Mouse (Mus musculus) olfactory bulb, adult 2 months (tissue): Measurements from ENCODE around the gene Spdye4c. TPM values are rescaled to one million over a fixed set of nuclear protein-coding genes. Genes with fewer than 3 reads are reported as not detected.

ENCODE experiments used
- H3K27ac ChIP-seq: fragments of 200-500 bp; 2 replicates; pipeline ENCODE4 v1.5.1; 2012; ENCODE audit warnings: low read depth, low read length; ENCODE audit not compliant: insufficient read depth
- H3K4me1 ChIP-seq: fragments of 200-500 bp; 2 replicates; pipeline ENCODE4 v1.6.1; 2012; ENCODE audit warnings: low read length; ENCODE audit not compliant: control insufficient read depth, insufficient read depth
- H3K4me3 ChIP-seq: fragments of 200-500 bp; 2 replicates; pipeline ENCODE4 v1.5.1; 2012; ENCODE audit warnings: mild to moderate bottlenecking, low read depth, low read length, moderate library complexity; ENCODE audit not compliant: insufficient read depth
- CTCF ChIP-seq: fragments of 200-500 bp; IDR thresholded peaks from 2 replicates; pipeline ENCODE4 v1.5.1; 2012; ENCODE audit warnings: low read depth, mild to moderate bottlenecking, low read length, moderate library complexity; ENCODE audit not compliant: insufficient read depth
- POLR2A ChIP-seq: fragments of 200-500 bp; IDR thresholded peaks from 2 replicates; pipeline ENCODE4 v1.6.1; 2012; ENCODE audit warnings: mild to moderate bottlenecking, low read depth, low read length, moderate library complexity; ENCODE audit not compliant: insufficient read depth
- WGBS: fragments of 180-500 bp; shearing (Covaris S2); methylation state at CpG from one replicate; pipeline ENCODE4 v1.1.7; 2018; 5-methylcytosine and 5-hydroxymethylcytosine counted together
- polyA plus RNA-seq: library from polyadenylated mRNA; stranded (reverse); fragments of >200 nt; gene quantifications from 2 replicates; pipeline ENCODE4 v1.2.4, GENCODE M21; 2012; ENCODE audit warnings: low replicate concordance; ENCODE audit not compliant: missing spikeins, insufficient read depth, insufficient read length

The Spdye4c gene
- polyA plus RNA-seq, 1 experiment, result not detected

- no peaks in the 10 kb centered on the region for H3K4me1 ChIP-seq
- TF ChIP-seq POLR2A, result no peak
- no peak for TF ChIP-seq CTCF
- 92% methylated on average over 8 of the region's 8 CpGs for WGBS
- no peak overlapping the region for H3K27ac ChIP-seq
- no peak overlapping the region for H3K4me3 ChIP-seq
Measured at GRCm38 (mm10) chr2:128552798-128553720, 38.0 kb upstream of the Spdye4c start.

GRCm38 (mm10) chr2:128555082-128555481 lies 35.9 kb upstream of the Spdye4c start:
- 85% methylated on average over 9 of the region's 9 CpGs for WGBS
- TF ChIP-seq CTCF, result no peak
- no peak for TF ChIP-seq POLR2A
- Histone ChIP-seq H3K4me3 (no peak overlapping the region), H3K4me1 (no peaks in the 10 kb centered on the region), H3K27ac (no peak overlapping the region)

- TF ChIP-seq POLR2A (no peak), CTCF (no peak)
- 89% methylated on average over 3 of the region's 3 CpGs for WGBS
- peaks cover 2% of the 10 kb centered on the region; the same call in 1 of the 2 replicates for H3K4me1 ChIP-seq
- no peak overlapping the region for H3K4me3 ChIP-seq
- H3K27ac ChIP-seq, result no peak overlapping the region
Measured at GRCm38 (mm10) chr2:128564195-128564594, 26.8 kb upstream of the Spdye4c start.

- Histone ChIP-seq H3K27ac (no peak overlapping the region), H3K4me3 (no peak overlapping the region), H3K4me1 (peaks cover 2% of the 10 kb centered on the region; the same call in 1 of the 2 replicates)
- WGBS, result 67% methylated on average over 8 of the region's 8 CpGs
- TF ChIP-seq CTCF, result no peak
- no peak for TF ChIP-seq POLR2A
Measured at GRCm38 (mm10) chr2:128565904-128566303, 25.1 kb upstream of the Spdye4c start.

GRCm38 (mm10) chr2:128566304-128567147 lies 24.5 kb upstream of the Spdye4c start:
- TF ChIP-seq CTCF, result no peak
- no peak for TF ChIP-seq POLR2A
- peaks cover 2% of the 10 kb centered on the region; the same call in 1 of the 2 replicates for H3K4me1 ChIP-seq
- 73% methylated on average over 10 of the region's 10 CpGs for WGBS
- no peak overlapping the region for H3K27ac ChIP-seq
- H3K4me3 ChIP-seq, result no peak overlapping the region

GRCm38 (mm10) chr2:128568018-128568417 lies 23.0 kb upstream of the Spdye4c start:
- WGBS, result 85% methylated on average over 6 of the region's 6 CpGs
- no peak for TF ChIP-seq CTCF
- no peak for TF ChIP-seq POLR2A
- Histone ChIP-seq H3K4me3 (no peak overlapping the region), H3K4me1 (peaks cover 4% of the 10 kb centered on the region; the same call in 1 of the 2 replicates), H3K27ac (no peak overlapping the region)

GRCm38 (mm10) chr2:128568490-128568889 lies 22.5 kb upstream of the Spdye4c start:
- no peak overlapping the region for H3K27ac ChIP-seq
- H3K4me1 ChIP-seq, result peaks cover 4% of the 10 kb centered on the region; the same call in 1 of the 2 replicates
- WGBS, result 91% methylated on average over 4 of the region's 4 CpGs
- no peak overlapping the region for H3K4me3 ChIP-seq
- TF ChIP-seq POLR2A (no peak), CTCF (no peak)

GRCm38 (mm10) chr2:128571001-128571400 lies 20.0 kb upstream of the Spdye4c start:
- TF ChIP-seq CTCF (no peak), POLR2A (no peak)
- H3K4me1 ChIP-seq, result peaks cover 4% of the 10 kb centered on the region; the same call in 1 of the 2 replicates
- WGBS, result 93% methylated on average over 4 of the region's 4 CpGs
- H3K4me3 ChIP-seq, result no peak overlapping the region
- no peak overlapping the region for H3K27ac ChIP-seq
